Mouse (Mus musculus) Patski (cell line): ENCODE measurements around the gene Fgfr2. TPM values are rescaled to one million over a fixed set of nuclear protein-coding genes. Genes with fewer than 3 reads are reported as not detected.

Experiments used
- ATAC-seq: fragments of 100-300 bp; one replicate; pipeline ENCODE4 v1.8.0; 2021
- CTCF ChIA-PET: fragments of 350-600 bp; sonication (Branson Sonifier 250); formaldehyde crosslinking; loops from one replicate; lab custom pipeline; 2022; ENCODE audit warnings: inconsistent platforms; lab: Charles Lee
- POLR2A ChIA-PET: fragments of 350-600 bp; sonication (Branson Sonifier 250); formaldehyde crosslinking; loops from one replicate; lab custom pipeline; 2022; ENCODE audit warnings: antibody characterized with exemption, inconsistent platforms; lab: Charles Lee
- DNase-seq: peaks from one replicate; pipeline ENCODE4 v3.0.0-alpha.2; 2011; ENCODE audit warnings: low read depth, low spot score
- H3K27me3 ChIP-seq: fragments of 371-371 bp; one replicate; pipeline ENCODE4 v1.5.1; 2021
- CTCF ChIP-seq: fragments of 100-300 bp; IDR thresholded peaks from one replicate; pipeline ENCODE4 v1.5.1; 2021
- in situ Hi-C: fragments of 300-500 bp; cut with MboI; formaldehyde crosslinking; loops from 3 replicates; pipeline ENCODE4 v1.11.1; 2018; ENCODE audit warnings: low pct_unique_long_range_greater_than_20kb, mixed read lengths
- polyA plus RNA-seq: library from polyadenylated mRNA; unstranded; gene quantifications from one replicate; pipeline ENCODE4 v1.2.3, GENCODE M21; 2021

Fgfr2 gene
- polyA plus RNA-seq, 1 experiment from 2014 or later = 48.8 TPM

DNA sequence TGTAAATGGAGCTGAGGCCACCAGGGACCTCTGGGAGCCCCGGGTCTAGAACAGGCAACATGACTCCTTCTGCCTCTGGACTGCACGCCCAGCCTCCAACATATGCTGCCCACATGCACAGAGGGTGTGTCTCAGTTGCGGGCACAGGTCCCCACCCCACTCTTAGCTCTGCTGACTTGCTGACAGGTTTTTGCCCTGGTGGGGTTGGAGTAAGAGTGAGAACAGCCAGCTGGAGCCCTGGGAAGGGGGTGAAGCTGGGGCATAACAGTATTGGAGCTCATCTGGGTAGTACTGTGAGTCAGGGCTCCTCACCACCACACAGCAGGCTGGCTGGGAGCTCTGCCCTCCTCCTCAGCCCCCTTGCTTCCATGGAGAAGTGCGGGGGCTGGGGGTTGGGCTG, 423.0 kb downstream of the Fgfr2 start:
- POLR2A ChIA-PET = interaction anchor here (0.6 kb wide), 1 partner anchor 1093 kb away, joined by 3 read pairs; no protein-coding TSS in a partner anchor
- CTCF ChIA-PET = no interaction called here
- DNase-seq (no peak), ATAC-seq (no peak)
- no peak for TF ChIP-seq CTCF
- H3K27me3 ChIP-seq = no peaks in the 10 kb centered on the region
- in situ Hi-C loops = no loop called here

DNA sequence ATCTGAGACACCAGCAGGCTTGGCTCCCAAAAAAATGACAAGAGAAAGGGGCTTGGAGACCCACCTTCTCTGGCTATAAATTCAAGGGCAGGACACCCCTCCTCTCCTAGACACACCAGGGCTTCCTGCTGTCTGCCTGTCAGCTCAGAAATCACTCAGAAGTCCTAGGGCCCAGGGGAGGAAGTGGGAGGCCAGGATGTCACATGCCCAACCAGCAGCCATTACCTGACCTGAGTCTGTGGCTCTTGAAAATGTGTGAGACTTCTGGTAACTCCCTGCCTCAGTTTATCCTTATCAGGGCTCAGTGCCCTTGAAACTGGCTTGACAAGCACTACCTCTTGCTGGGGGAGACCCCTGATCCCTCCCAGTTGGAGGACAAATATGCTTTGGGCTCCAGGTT, 423.5 kb downstream of the Fgfr2 start:
- no peaks in the 10 kb centered on the region for H3K27me3 ChIP-seq
- ATAC-seq (no peak), DNase-seq (no peak)
- ChIA-PET CTCF (interaction anchor here (1.2 kb wide), 1 partner anchor 116 kb away, joined by 3 read pairs; no protein-coding TSS in a partner anchor), POLR2A (no interaction called here)
- in situ Hi-C loops = no loop called here
- TF ChIP-seq CTCF = no peak

DNA sequence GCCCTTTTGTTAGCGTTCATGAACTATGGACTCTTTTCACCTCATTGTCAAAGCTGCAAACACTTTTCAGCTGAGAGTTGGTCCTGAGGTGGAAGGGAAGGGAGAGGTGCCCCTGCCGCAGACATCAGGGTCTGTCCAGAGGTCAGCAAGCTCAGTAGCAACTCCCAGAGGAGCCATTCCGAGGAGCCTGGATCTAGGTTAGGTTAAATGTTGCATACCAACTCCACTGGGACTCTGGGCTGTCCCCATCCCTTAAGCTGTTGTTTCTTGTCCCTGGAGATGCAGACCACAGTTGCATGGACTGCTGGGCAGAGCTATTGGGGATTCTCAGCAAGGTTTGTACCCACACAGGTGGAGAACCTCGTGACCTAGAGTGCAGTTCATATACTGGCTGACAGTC, 424.0 kb downstream of the Fgfr2 start:
- POLR2A ChIA-PET = no interaction called here
- CTCF ChIA-PET = interaction anchor here (1.2 kb wide), 1 partner anchor 116 kb away, joined by 3 read pairs; no protein-coding TSS in a partner anchor
- DNase-seq (no peak), ATAC-seq (no peak)
- TF ChIP-seq CTCF = no peak
- no peaks in the 10 kb centered on the region for H3K27me3 ChIP-seq
- in situ Hi-C loops = no loop called here

DNA sequence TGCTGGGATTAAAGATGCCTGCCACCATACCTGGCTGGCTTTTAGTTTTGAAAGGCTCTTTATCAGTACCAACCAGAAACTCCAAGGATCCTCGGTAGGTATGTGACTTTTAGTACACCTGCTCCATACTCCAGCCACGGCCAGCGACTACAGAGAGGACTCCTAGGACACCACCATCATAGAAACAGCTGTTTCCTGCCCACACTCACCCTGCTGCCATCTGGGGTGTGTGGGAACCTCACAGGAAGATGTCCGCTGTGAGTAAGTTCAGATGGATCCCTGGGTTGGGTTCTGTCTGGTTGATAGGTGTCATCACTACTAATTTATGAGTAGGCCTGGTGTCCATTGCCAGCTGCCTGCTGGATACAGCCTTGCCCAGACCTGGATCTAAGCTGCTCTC, 424.4 kb downstream of the Fgfr2 start:
- TF ChIP-seq CTCF = no peak
- ChIA-PET POLR2A (no interaction called here), CTCF (interaction anchor here (1.2 kb wide), 1 partner anchor 116 kb away, joined by 3 read pairs; no protein-coding TSS in a partner anchor)
- H3K27me3 ChIP-seq = no peaks in the 10 kb centered on the region
- in situ Hi-C loops = no loop called here
- no peak for ATAC-seq
- no peak for DNase-seq

DNA sequence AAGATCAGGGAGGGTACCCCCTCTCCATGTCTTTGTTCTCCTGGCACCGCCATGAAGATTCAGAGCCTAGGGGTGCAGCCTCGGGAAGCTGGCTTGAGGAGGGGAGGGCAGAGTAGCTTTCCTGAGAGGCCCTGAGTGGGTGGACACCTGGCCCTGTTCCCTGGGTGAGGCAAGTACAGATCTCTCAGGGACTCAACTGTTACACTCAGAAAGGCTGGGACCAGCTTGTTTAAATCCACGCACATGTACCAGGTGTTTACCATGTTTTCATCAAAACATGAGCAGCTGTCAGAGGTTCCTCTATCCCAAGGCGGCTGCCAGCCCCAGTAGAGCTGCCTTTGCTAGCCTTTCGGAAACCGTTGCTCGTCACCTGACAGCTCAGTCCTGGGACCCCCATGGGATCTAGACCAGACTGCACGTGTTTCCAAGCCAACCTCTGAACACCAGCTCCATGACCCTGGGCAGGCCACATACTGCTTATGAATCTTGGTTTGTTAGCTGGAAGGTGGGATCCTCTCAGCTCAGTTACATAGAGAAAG, 425.8 kb downstream of the Fgfr2 start:
- no peaks in the 10 kb centered on the region for H3K27me3 ChIP-seq
- ATAC-seq = no peak
- DNase-seq = no peak
- no peak for TF ChIP-seq CTCF
- in situ Hi-C loops = no loop called here
- POLR2A ChIA-PET = no interaction called here
- CTCF ChIA-PET = interaction anchor here (1.3 to 1.7 kb wide), 2 partner anchors 11 to 16 kb away, joined by 3 to 4 read pairs; no protein-coding TSS in a partner anchor

DNA sequence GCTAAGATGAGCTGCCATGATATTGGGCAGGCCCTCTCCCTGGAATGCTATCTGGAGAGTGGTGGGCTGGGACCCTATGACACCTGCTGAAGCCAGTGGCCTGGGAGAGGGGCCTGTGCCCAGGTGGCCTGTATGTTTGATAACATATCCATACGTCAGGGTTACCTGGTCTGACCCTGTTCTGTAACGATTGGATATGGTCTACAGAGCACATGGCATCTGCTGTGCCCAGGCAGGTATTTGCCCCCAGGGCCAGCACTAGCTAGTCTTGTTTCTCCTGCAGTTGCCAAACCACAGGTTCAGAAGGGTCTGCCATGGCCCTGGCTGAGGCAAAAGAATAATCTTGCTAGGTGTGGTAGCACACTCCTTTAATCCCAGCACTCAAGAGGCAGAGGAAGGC, 429.6 kb downstream of the Fgfr2 start:
- CTCF ChIA-PET = interaction anchor here (1.0 kb wide), 1 partner anchor 16 kb away, joined by 3 read pairs; no protein-coding TSS in a partner anchor
- ATAC-seq (peak; percentile 60), DNase-seq (no peak)
- POLR2A ChIA-PET = interaction anchor here (1.1 kb wide), 1 partner anchor 11 kb away, joined by 4 read pairs; no protein-coding TSS in a partner anchor
- in situ Hi-C loops = no loop called here
- H3K27me3 ChIP-seq = no peaks in the 10 kb centered on the region
- no peak for TF ChIP-seq CTCF

DNA sequence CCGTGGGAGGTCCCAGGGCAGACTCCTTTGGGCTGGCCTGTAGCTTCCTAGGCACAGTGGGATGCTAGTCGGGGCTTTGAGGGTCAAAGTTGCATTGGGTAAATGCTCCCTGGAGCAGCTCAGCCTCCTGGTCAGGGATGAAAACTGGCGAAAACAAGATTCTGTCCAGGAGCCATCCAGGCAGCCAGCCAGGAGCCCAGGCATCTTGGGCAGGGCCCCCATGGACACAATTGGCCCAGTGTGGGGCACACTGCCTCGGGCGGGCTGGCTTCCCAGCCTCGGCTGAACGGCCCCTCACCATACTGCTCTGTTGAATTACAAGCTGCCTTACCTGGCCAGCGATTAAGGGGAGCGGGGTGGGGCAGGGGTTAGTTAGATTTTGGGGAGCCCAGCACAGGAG, 430.4 kb downstream of the Fgfr2 start:
- DNase-seq = no peak
- ChIA-PET CTCF (interaction anchor here (1.0 kb wide), 2 partner anchors 9 to 27 kb away, joined by 3 read pairs; no protein-coding TSS in a partner anchor), POLR2A (interaction anchor here (1.1 kb wide), 1 partner anchor 10 kb away, joined by 4 read pairs; no protein-coding TSS in a partner anchor)
- no peaks in the 10 kb centered on the region for H3K27me3 ChIP-seq
- in situ Hi-C loops = no loop called here
- no peak for TF ChIP-seq CTCF
- ATAC-seq = no peak

DNA sequence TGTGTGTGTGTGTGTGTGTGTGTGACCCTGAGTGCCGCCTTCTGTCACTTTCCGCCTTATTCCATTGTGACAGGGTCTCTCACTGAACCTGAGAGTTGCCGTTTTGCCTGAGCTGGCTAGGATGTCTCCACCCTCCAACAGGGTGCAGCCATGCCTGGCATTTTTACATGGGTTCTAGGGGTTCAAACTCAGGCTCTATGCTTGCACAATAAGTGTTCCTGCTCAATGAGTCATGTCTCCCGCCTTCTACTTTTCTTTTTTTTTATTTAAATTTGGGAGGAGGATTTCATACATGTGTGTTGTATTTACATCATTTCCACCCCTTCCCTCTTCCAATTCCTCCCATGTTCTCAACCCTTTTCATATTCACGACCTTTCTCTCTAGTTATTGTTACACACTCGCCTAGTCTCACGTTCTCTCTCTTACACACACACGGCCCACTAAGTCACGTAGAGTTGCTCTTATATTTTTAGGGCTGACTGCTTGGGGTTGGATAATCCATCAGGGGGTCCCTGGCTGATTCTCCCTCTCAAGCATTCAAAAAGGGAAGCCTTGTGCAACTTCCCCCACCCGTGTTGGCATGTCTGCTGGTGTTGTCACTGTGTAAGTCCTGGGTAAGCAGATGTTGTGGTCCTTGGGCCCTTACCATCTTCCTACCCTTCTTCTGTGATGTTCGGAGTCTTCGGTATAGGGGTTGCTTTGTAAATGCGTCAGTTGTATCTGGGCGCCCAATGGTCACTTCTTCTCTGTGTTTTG, 432.3 kb downstream of the Fgfr2 start:
- DNase-seq (no peak), ATAC-seq (no peak)
- TF ChIP-seq CTCF = no peak
- ChIA-PET CTCF (no interaction called here), POLR2A (no interaction called here)
- in situ Hi-C loops = no loop called here
- H3K27me3 ChIP-seq = no peaks in the 10 kb centered on the region

DNA sequence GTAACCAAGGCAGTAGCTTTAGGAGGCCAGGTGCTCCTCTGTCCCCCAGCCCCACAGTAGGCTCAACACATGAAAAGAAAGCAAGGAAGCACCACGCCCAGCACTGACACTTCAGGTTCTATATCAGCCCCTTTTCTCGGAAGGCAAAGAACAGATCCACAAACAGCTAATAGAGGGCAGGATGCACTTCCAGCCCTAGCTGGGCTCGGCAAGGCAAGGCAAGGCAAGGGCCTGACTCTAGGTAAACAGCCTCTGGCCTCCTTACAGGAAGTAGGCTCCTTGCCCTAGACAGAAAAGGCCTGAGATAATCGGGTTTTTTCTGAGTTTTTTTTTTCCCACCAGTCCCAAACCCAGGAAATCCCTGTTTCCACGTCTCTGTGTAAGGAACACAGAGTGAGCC, 433.4 kb downstream of the Fgfr2 start:
- TF ChIP-seq CTCF = no peak
- H3K27me3 ChIP-seq = no peaks in the 10 kb centered on the region
- no peak for DNase-seq
- ChIA-PET POLR2A (no interaction called here), CTCF (no interaction called here)
- ATAC-seq = no peak
- in situ Hi-C loops = no loop called here

DNA sequence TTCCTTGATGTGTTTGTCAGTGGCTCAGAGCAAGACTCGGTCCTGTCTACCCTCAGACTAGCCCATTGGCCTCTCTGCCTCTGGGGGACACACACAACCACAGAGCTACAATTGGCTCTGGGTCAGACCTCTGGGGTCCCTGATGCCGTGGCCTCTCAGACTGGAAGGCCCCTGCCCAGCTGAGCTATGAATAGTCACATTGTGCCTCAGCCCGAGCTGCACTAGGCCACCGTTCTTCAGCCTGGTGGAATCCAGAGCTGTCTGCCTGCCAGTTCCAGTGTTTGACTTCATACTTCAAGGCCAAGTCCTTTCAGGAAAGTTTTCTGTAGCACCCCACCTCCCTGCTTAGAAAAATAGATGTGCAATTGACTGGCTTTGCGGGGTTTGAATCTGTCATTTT, 434.4 kb downstream of the Fgfr2 start:
- ChIA-PET POLR2A (no interaction called here), CTCF (no interaction called here)
- in situ Hi-C loops = no loop called here
- no peaks in the 10 kb centered on the region for H3K27me3 ChIP-seq
- no peak for DNase-seq
- no peak for ATAC-seq
- no peak for TF ChIP-seq CTCF

DNA sequence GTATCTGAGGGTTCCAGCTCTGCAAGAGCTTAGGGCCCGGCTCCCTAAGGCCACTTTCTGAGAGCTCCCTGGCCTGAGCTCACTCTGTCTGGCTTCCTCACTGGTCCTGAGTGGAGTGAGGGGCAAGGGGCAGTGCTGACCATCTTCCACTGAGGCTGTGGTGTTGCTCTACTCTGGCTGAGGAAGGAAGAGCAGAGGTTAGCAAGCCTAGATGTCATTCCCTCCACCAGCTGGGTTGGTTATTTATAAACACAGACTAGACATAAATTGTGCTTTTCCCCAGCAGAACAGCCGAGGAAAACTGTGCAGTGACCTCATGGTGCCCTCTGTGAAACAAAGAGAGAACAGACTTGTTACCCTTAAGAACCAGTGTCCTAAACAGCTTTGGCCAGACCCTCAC, 435.3 kb downstream of the Fgfr2 start:
- no peak for DNase-seq
- no peak for TF ChIP-seq CTCF
- CTCF ChIA-PET = interaction anchor here (1.1 to 1.2 kb wide), 2 partner anchors 10 to 31 kb away, joined by 3 read pairs; no protein-coding TSS in a partner anchor
- ATAC-seq = no peak
- POLR2A ChIA-PET = no interaction called here
- in situ Hi-C loops = no loop called here
- no peaks in the 10 kb centered on the region for H3K27me3 ChIP-seq
